Mouse (Mus musculus): ENCODE measurements at regions not wholly inside any gene's neighbourhood (a gene's known extent, or its start where the extent isn't known, plus 50 kb on each side); places are given as distances from the start of the nearest gene placed in this dataset.
A peak's percentile ranks its signal among the peaks of the same experiment; 100 is the strongest.

GRCm38 (mm10) chr12:92187133-92187482, 338.2 kb upstream of the Sel1l start:
- Histone ChIP-seq H3K4me2 (no peak overlapping the region), H3K4me3 (no peak overlapping the region), H3K36me3 (no peaks in the 10 kb centered on the region), H3K27me3 (no peaks in the 10 kb centered on the region), H3K9ac (no peak overlapping the region), H3K9me3 (no peaks in the 10 kb centered on the region), H3K27ac (no peak overlapping the region), H3K4me1 (replicated peaks) (0 out of 2 replicates have a peak, but pooled peaks cover 4% of the 10 kb centered on the region)
- WGBS = 83% methylated on average over 2 of the region's 2 CpGs
- ATAC-seq (ENCODE audit: low FRiP score) = no peak

- no peak overlapping the region for H3K9ac ChIP-seq
- H3K4me3 ChIP-seq = no peak overlapping the region
- H3K27ac ChIP-seq = no peak overlapping the region
- 68% methylated on average over 6 of the region's 6 CpGs for WGBS
- no peaks in the 10 kb centered on the region for H3K27me3 ChIP-seq
- ATAC-seq (ENCODE audit: low FRiP score) = no peak
- H3K9me3 ChIP-seq = no peaks in the 10 kb centered on the region
- H3K4me1 ChIP-seq (replicated peaks) = 0 out of 2 replicates have a peak, but pooled peaks cover 4% of the 10 kb centered on the region
- no peaks in the 10 kb centered on the region for H3K36me3 ChIP-seq
- H3K4me2 ChIP-seq = no peak overlapping the region
Observed at GRCm38 (mm10) chr12:92186448-92187132, 337.6 kb upstream of the Sel1l start.

GRCm38 (mm10) chr12:92179292-92179691, 330.3 kb upstream of the Sel1l start:
- Histone ChIP-seq H3K9me3 (no peaks in the 10 kb centered on the region), H3K4me1 (replicated peaks) (no peaks in the 10 kb centered on the region), H3K36me3 (no peaks in the 10 kb centered on the region), H3K4me2 (no peak overlapping the region), H3K9ac (no peak overlapping the region), H3K27me3 (no peaks in the 10 kb centered on the region), H3K4me3 (no peak overlapping the region), H3K27ac (no peak overlapping the region)
- WGBS = 71% methylated on average over 5 of the region's 5 CpGs
- no peak for ATAC-seq (ENCODE audit: low FRiP score)

- Histone ChIP-seq H3K27me3 (no peaks in the 10 kb centered on the region), H3K4me3 (no peak overlapping the region)
Observed at GRCm38 (mm10) chr12:92156726-92157125, 307.8 kb upstream of the Sel1l start.

GRCm38 (mm10) chr12:92152922-92153235, 303.9 kb upstream of the Sel1l start:
- H3K4me2 ChIP-seq = no peak overlapping the region
- no peak for ATAC-seq (ENCODE audit: low FRiP score)
- H3K36me3 ChIP-seq = no peaks in the 10 kb centered on the region
- H3K9me3 ChIP-seq = no peaks in the 10 kb centered on the region
- peaks cover 7% of the 10 kb centered on the region for H3K4me1 ChIP-seq (replicated peaks)
- WGBS = 55% methylated on average over 2 of the region's 2 CpGs
- H3K9ac ChIP-seq = no peak overlapping the region
- no peaks in the 10 kb centered on the region for H3K27me3 ChIP-seq
- no peak overlapping the region for H3K27ac ChIP-seq
- no peak overlapping the region for H3K4me3 ChIP-seq

More at GRCm38 (mm10) chr12:92156726-92157125, 307.8 kb upstream of the Sel1l start:
- H3K4me1 ChIP-seq (replicated peaks) = peaks cover 7% of the 10 kb centered on the region
- no peak overlapping the region for H3K9ac ChIP-seq
- ATAC-seq (ENCODE audit: low FRiP score) = no peak
- no peaks in the 10 kb centered on the region for H3K9me3 ChIP-seq
- no peak overlapping the region for H3K27ac ChIP-seq
- no peaks in the 10 kb centered on the region for H3K36me3 ChIP-seq
- H3K4me2 ChIP-seq = no peak overlapping the region

GRCm38 (mm10) chr12:92152043-92152921, 303.3 kb upstream of the Sel1l start:
- no peak for ATAC-seq (ENCODE audit: low FRiP score)
- 50% methylated on average over 4 of the region's 4 CpGs for WGBS
- no peaks in the 10 kb centered on the region for H3K27me3 ChIP-seq

GRCm38 (mm10) chr12:92137539-92137938, 288.6 kb upstream of the Sel1l start:
- Histone ChIP-seq H3K9me3 (no peaks in the 10 kb centered on the region), H3K27ac (no peak overlapping the region), H3K4me2 (no peak overlapping the region), H3K9ac (no peak overlapping the region), H3K4me1 (replicated peaks) (no peaks in the 10 kb centered on the region), H3K36me3 (no peaks in the 10 kb centered on the region), H3K4me3 (no peak overlapping the region), H3K27me3 (no peaks in the 10 kb centered on the region)
- ATAC-seq (ENCODE audit: low FRiP score) = no peak
- WGBS = 91% methylated on average over 4 of the region's 4 CpGs

More at GRCm38 (mm10) chr12:92152043-92152921, 303.3 kb upstream of the Sel1l start:
- Histone ChIP-seq H3K9ac (no peak overlapping the region), H3K27ac (no peak overlapping the region), H3K4me2 (no peak overlapping the region), H3K4me3 (no peak overlapping the region), H3K36me3 (no peaks in the 10 kb centered on the region), H3K4me1 (replicated peaks) (peaks cover 7% of the 10 kb centered on the region), H3K9me3 (no peaks in the 10 kb centered on the region)

GRCm38 (mm10) chr12:92127648-92128047, 278.7 kb upstream of the Sel1l start:
- Histone ChIP-seq H3K4me1 (replicated peaks) (no peaks in the 10 kb centered on the region), H3K36me3 (no peaks in the 10 kb centered on the region), H3K4me2 (no peak overlapping the region), H3K27me3 (no peaks in the 10 kb centered on the region), H3K27ac (no peak overlapping the region), H3K4me3 (no peak overlapping the region), H3K9ac (no peak overlapping the region), H3K9me3 (no peaks in the 10 kb centered on the region)
- ATAC-seq (ENCODE audit: low FRiP score) = no peak
- 87% methylated on average over 6 of the region's 6 CpGs for WGBS

GRCm38 (mm10) chr12:92120164-92120815, 271.3 kb upstream of the Sel1l start:
- no peak overlapping the region for H3K27ac ChIP-seq
- H3K9ac ChIP-seq = no peak overlapping the region
- H3K4me2 ChIP-seq = no peak overlapping the region
- no peaks in the 10 kb centered on the region for H3K36me3 ChIP-seq
- ATAC-seq (ENCODE audit: low FRiP score) = no peak
- no peaks in the 10 kb centered on the region for H3K27me3 ChIP-seq
- no peaks in the 10 kb centered on the region for H3K4me1 ChIP-seq (replicated peaks)
- no peak overlapping the region for H3K4me3 ChIP-seq
- H3K9me3 ChIP-seq = no peaks in the 10 kb centered on the region
- WGBS = 80% methylated on average over 6 of the region's 6 CpGs

- Histone ChIP-seq H3K4me2 (no peak overlapping the region), H3K36me3 (no peaks in the 10 kb centered on the region), H3K27me3 (no peaks in the 10 kb centered on the region), H3K4me3 (no peak overlapping the region), H3K9ac (no peak overlapping the region), H3K9me3 (no peaks in the 10 kb centered on the region), H3K27ac (0 out of 2 replicates have a peak overlapping the region, but pooled peaks have one; percentile 9), H3K4me1 (replicated peaks) (0 out of 2 replicates have a peak, but pooled peaks cover 3% of the 10 kb centered on the region)
- WGBS = 50% methylated on average over 3 of the region's 3 CpGs
- no peak for ATAC-seq (ENCODE audit: low FRiP score)
Observed at GRCm38 (mm10) chr12:92109615-92110014, 260.7 kb upstream of the Sel1l start.

GRCm38 (mm10) chr12:92100080-92100479, 251.1 kb upstream of the Sel1l start:
- H3K27ac ChIP-seq = no peak overlapping the region
- 89% methylated on average over 4 of the region's 4 CpGs for WGBS

GRCm38 (mm10) chr12:92092794-92093365, 243.9 kb upstream of the Sel1l start:
- Histone ChIP-seq H3K27ac (no peak overlapping the region), H3K36me3 (no peaks in the 10 kb centered on the region), H3K4me2 (no peak overlapping the region), H3K27me3 (no peaks in the 10 kb centered on the region), H3K4me3 (no peak overlapping the region), H3K9ac (no peak overlapping the region), H3K9me3 (no peaks in the 10 kb centered on the region), H3K4me1 (replicated peaks) (no peaks in the 10 kb centered on the region)
- WGBS = 81% methylated on average over 10 of the region's 10 CpGs
- ATAC-seq (ENCODE audit: low FRiP score) = no peak

More at GRCm38 (mm10) chr12:92100080-92100479, 251.1 kb upstream of the Sel1l start:
- Histone ChIP-seq H3K9ac (no peak overlapping the region), H3K4me3 (no peak overlapping the region), H3K36me3 (no peaks in the 10 kb centered on the region), H3K9me3 (no peaks in the 10 kb centered on the region), H3K27me3 (no peaks in the 10 kb centered on the region), H3K4me2 (no peak overlapping the region), H3K4me1 (replicated peaks) (no peaks in the 10 kb centered on the region)
- ATAC-seq (ENCODE audit: low FRiP score) = no peak

All from hindbrain, embryonic 13.5 days (tissue).